Mouse (Mus musculus) B cell, adult 62 days (primary cell): ENCODE results near the gene Gm16181. TPM values are rescaled to one million over a fixed set of nuclear protein-coding genes. Genes with fewer than 3 reads are reported as not detected.

Experiments
- total RNA-seq: library from RNA; stranded (reverse); gene quantifications from 4 replicates; pipeline ENCODE4 v1.2.4, GENCODE M21; 2023

Gm16181 gene
- total RNA-seq = not detected in 4 replicates

GRCm38 (mm10) chr17:35220156-35220952 lies at the start of gene Gm16181:
Gm16181 (plus strand) TSS chr17:35220834.

GRCm38 (mm10) chr17:35175968-35176367 lies 44.7 kb upstream of the Gm16181 start, which contains the start of gene Aif1:
Aif1 (minus strand) TSS chr17:35176068.

GRCm38 (mm10) chr17:35187959-35188610 lies 32.5 kb upstream of the Gm16181 start, which contains the start of gene Lst1:
Lst1 (minus strand) TSS chr17:35188439.

GRCm38 (mm10) chr17:35193881-35194843 lies 26.5 kb upstream of the Gm16181 start, which contains the start of gene Ltb:
Ltb (plus strand) TSS chr17:35194439.

GRCm38 (mm10) chr17:35201787-35202186 lies 18.8 kb upstream of the Gm16181 start, which contains the start of gene Tnf:
Tnf (minus strand) TSS chr17:35202007.

GRCm38 (mm10) chr17:35204494-35205379 lies 15.9 kb upstream of the Gm16181 start, which contains the start of gene Lta:
Lta (minus strand) TSS chr17:35205351.

GRCm38 (mm10) chr17:35233114-35233980 lies 12.7 kb downstream of the Gm16181 start, which contains the start of gene Atp6v1g2:
Atp6v1g2 (plus strand) TSS chr17:35233660.

GRCm38 (mm10) chr17:35235614-35236389 lies 15.2 kb downstream of the Gm16181 start, which contains the start of gene Nfkbil1:
Nfkbil1 (minus strand) TSS chr17:35235792.

GRCm38 (mm10) chr17:35241305-35242014 lies 20.8 kb downstream of the Gm16181 start, which contains the start of gene Ddx39b:
Ddx39b (plus strand) TSS chr17:35241746.

GRCm38 (mm10) chr17:35262664-35263522 lies 42.3 kb downstream of the Gm16181 start, which contains the start of gene H2-D1:
H2-D1 (plus strand) TSS chr17:35262730.

Other genes with a start within 250 kb of the Gm16181 start
- 69.3 to 362 TPM (median 119 TPM) in 4 replicates for gene Hspa1a, start 248.7 kb upstream of the Gm16181 start, total RNA-seq
- gene Hspa1l, start 248.1 kb upstream of the Gm16181 start, total RNA-seq = 0.24 to 0.40 TPM in 2 of 4 replicates, not detected in the others
- gene Lsm2, start 239.0 kb upstream of the Gm16181 start, total RNA-seq = 27.8 to 35.0 TPM (median 28.9 TPM) in 4 replicates
- 237 to 278 TPM (median 258 TPM) in 4 replicates for gene Vars, start 219.8 kb upstream of the Gm16181 start, total RNA-seq
- gene Vwa7, start 204.3 kb upstream of the Gm16181 start, total RNA-seq = 0.28 to 0.52 TPM (median 0.30 TPM) in 4 replicates
- 3.0 to 6.4 TPM (median 4.1 TPM) in 4 replicates for gene Sapcd1, start 192.8 kb upstream of the Gm16181 start, total RNA-seq
- 8.7 to 15.9 TPM (median 11.2 TPM) in 4 replicates for gene Msh5, start 174.1 kb upstream of the Gm16181 start, total RNA-seq
- gene Clic1, start 170.9 kb upstream of the Gm16181 start, total RNA-seq = 185 to 195 TPM (median 191 TPM) in 4 replicates
- gene Ddah2, start 161.8 kb upstream of the Gm16181 start, total RNA-seq = 2.2 to 6.0 TPM (median 4.3 TPM) in 4 replicates
- gene Ly6g6c, start 155.4 kb upstream of the Gm16181 start, total RNA-seq = not detected in 4 replicates
- gene Mpig6b, start 154.7 kb upstream of the Gm16181 start, total RNA-seq = not detected in 4 replicates
- gene Ly6g6e, start 143.9 kb upstream of the Gm16181 start, total RNA-seq = not detected in 4 replicates
- not detected in 4 replicates for gene Ly6g6d, start 142.8 kb upstream of the Gm16181 start, total RNA-seq
- not detected in 4 replicates for gene Ly6g6f, start 135.2 kb upstream of the Gm16181 start, total RNA-seq
- gene Abhd16a, start 131.6 kb upstream of the Gm16181 start, total RNA-seq = 72.8 to 85.6 TPM (median 76.5 TPM) in 4 replicates
- gene Ly6g5c, start 112.6 kb upstream of the Gm16181 start, total RNA-seq = not detected in 4 replicates
- 0.66 to 1.6 TPM (median 1.3 TPM) in 4 replicates for gene Ly6g5b, start 105.4 kb upstream of the Gm16181 start, total RNA-seq
- gene Gpank1, start 99.4 kb upstream of the Gm16181 start, total RNA-seq = 19.6 to 24.1 TPM (median 22.1 TPM) in 4 replicates
- 114 to 130 TPM (median 122 TPM) in 4 replicates for gene Csnk2b, start 98.8 kb upstream of the Gm16181 start, total RNA-seq
- gene D17H6S53E, start 94.5 kb upstream of the Gm16181 start, total RNA-seq = 12.0 to 17.1 TPM (median 14.5 TPM) in 4 replicates
- 1.2 to 1.6 TPM in 2 of 4 replicates, not detected in the others for gene Apom, start 88.8 kb upstream of the Gm16181 start, total RNA-seq
- gene Bag6, start 85.7 kb upstream of the Gm16181 start, total RNA-seq = 465 to 496 TPM (median 476 TPM) in 4 replicates
- gene Prrc2a, start 55.9 kb upstream of the Gm16181 start, total RNA-seq = 337 to 364 TPM (median 345 TPM) in 4 replicates
- 2.7 to 6.9 TPM (median 4.0 TPM) in 4 replicates for gene Aif1, start 44.8 kb upstream of the Gm16181 start, total RNA-seq
- gene Lst1, start 32.4 kb upstream of the Gm16181 start, total RNA-seq = 33.5 to 53.9 TPM (median 46.9 TPM) in 4 replicates
- 591 to 612 TPM (median 606 TPM) in 4 replicates for gene Ltb, start 26.4 kb upstream of the Gm16181 start, total RNA-seq
- 9.1 to 13.6 TPM (median 11.4 TPM) in 4 replicates for gene Tnf, start 18.8 kb upstream of the Gm16181 start, total RNA-seq
- gene Lta, start 15.5 kb upstream of the Gm16181 start, total RNA-seq = 39.2 to 45.1 TPM (median 41.7 TPM) in 4 replicates
- gene Atp6v1g2, start 12.8 kb downstream of the Gm16181 start, total RNA-seq = 1.7 to 4.6 TPM (median 2.7 TPM) in 4 replicates
- gene Nfkbil1, start 15.0 kb downstream of the Gm16181 start, total RNA-seq = 11.2 to 14.6 TPM (median 13.4 TPM) in 4 replicates
- gene Ddx39b, start 20.9 kb downstream of the Gm16181 start, total RNA-seq = 399 to 443 TPM (median 429 TPM) in 4 replicates
- gene H2-D1, start 41.9 kb downstream of the Gm16181 start, total RNA-seq = 1,754 to 1,882 TPM (median 1,817 TPM) in 4 replicates
- gene H2-Q1, start 99.6 kb downstream of the Gm16181 start, total RNA-seq = 10.1 to 16.4 TPM (median 11.8 TPM) in 4 replicates
- 6.5 to 10.8 TPM (median 9.4 TPM) in 4 replicates for gene H2-Q2, start 121.4 kb downstream of the Gm16181 start, total RNA-seq
- gene H2-Q4, start 158.8 kb downstream of the Gm16181 start, total RNA-seq = 317 to 360 TPM (median 339 TPM) in 4 replicates
- 268 to 326 TPM (median 293 TPM) in 4 replicates for gene H2-Q6, start 204.0 kb downstream of the Gm16181 start, total RNA-seq
- 159 to 187 TPM (median 166 TPM) in 4 replicates for gene H2-Q7, start 218.3 kb downstream of the Gm16181 start, total RNA-seq
- 60.3 to 65.1 TPM (median 63.2 TPM) in 4 replicates for gene H2-Q10, start 249.3 kb downstream of the Gm16181 start, total RNA-seq